Mouse (Mus musculus) small intestine, adult 2 months (tissue): ENCODE data around the gene Cd9. TPM values are rescaled to one million over a fixed set of nuclear protein-coding genes. Genes with fewer than 3 reads are reported as not detected.

Experiments used
- H3K27ac ChIP-seq: fragments of 200-500 bp; 2 replicates; pipeline ENCODE4 v1.5.1; 2012; ENCODE audit warnings: low read depth, low read length, control low read depth, inconsistent platforms; ENCODE audit not compliant: insufficient read depth
- H3K27me3 ChIP-seq: fragments of 200-500 bp; 2 replicates; pipeline ENCODE4 v1.6.1; 2012; ENCODE audit warnings: mild to moderate bottlenecking, moderate library complexity, low read length, inconsistent platforms; ENCODE audit not compliant: control insufficient read depth, insufficient read depth
- H3K36me3 ChIP-seq: fragments of 200-500 bp; 2 replicates; pipeline ENCODE4 v1.6.1; 2012; ENCODE audit warnings: mild to moderate bottlenecking, low read length, control low read depth, inconsistent platforms; ENCODE audit not compliant: control insufficient read depth, insufficient read depth
- H3K4me1 ChIP-seq: fragments of 200-500 bp; 2 replicates; pipeline ENCODE4 v1.6.1; 2012; ENCODE audit warnings: low read length, inconsistent platforms, mixed read lengths; ENCODE audit not compliant: control insufficient read depth, insufficient read depth, insufficient read length
- H3K4me3 ChIP-seq: fragments of 200-500 bp; 2 replicates; pipeline ENCODE4 v1.5.1; 2012; ENCODE audit warnings: low read depth, mild to moderate bottlenecking, control low read depth, inconsistent platforms, low read length, moderate library complexity
- CTCF ChIP-seq: fragments of 200-500 bp; IDR thresholded peaks from 2 replicates; pipeline ENCODE4 v1.5.1; 2012; ENCODE audit warnings: low read depth, mild to moderate bottlenecking, control low read depth, inconsistent platforms, low read length, moderate library complexity, mixed read lengths; ENCODE audit not compliant: insufficient replicate concordance, insufficient read length; ENCODE audit errors: extremely low read depth
- POLR2A ChIP-seq: fragments of 200-500 bp; IDR thresholded peaks from 2 replicates; pipeline ENCODE4 v1.6.1; 2012; ENCODE audit warnings: low read depth, mild to moderate bottlenecking, control low read depth, inconsistent platforms, low read length, moderate library complexity
- WGBS: fragments of 180-500 bp; shearing (Covaris S2); methylation state at CpG from one replicate; pipeline ENCODE4 v1.1.7; 2018; 5-methylcytosine and 5-hydroxymethylcytosine counted together
- polyA plus RNA-seq: library from polyadenylated mRNA; depleted of rRNA; stranded (reverse); fragments of >200 nt; gene quantifications from 2 replicates; pipeline ENCODE4 v1.2.3, GENCODE M21; 2012

The Cd9 gene
- polyA plus RNA-seq, 1 experiment = 46.5 TPM

GRCm38 (mm10) chr6:125481667-125482390 is 12.8 kb downstream of the Cd9 start:
- H3K4me3 ChIP-seq = no peak overlapping the region
- H3K36me3 ChIP-seq = no peaks in the 10 kb centered on the region
- H3K27me3 ChIP-seq = no peaks in the 10 kb centered on the region
- WGBS = 66% methylated on average over 7 of the region's 7 CpGs
- peaks cover 36% of the 10 kb centered on the region; the same call in 1 of the 2 replicates for H3K4me1 ChIP-seq
- TF ChIP-seq POLR2A (no peak), CTCF (no peak)
- H3K27ac ChIP-seq = peak overlapping the region; percentile 36

- 67% methylated on average over 12 of the region's 12 CpGs for WGBS
- no peak for TF ChIP-seq POLR2A
- TF ChIP-seq CTCF = no peak
- Histone ChIP-seq H3K27ac (peak overlapping the region; percentile 44; the same call in 1 of the 2 replicates), H3K36me3 (no peaks in the 10 kb centered on the region), H3K4me3 (no peak overlapping the region), H3K27me3 (no peaks in the 10 kb centered on the region), H3K4me1 (peaks cover 37% of the 10 kb centered on the region; the same call in 1 of the 2 replicates)
Observed at GRCm38 (mm10) chr6:125480396-125481361, 13.9 kb downstream of the Cd9 start.

- H3K27ac ChIP-seq = peak overlapping the region; percentile 54; the same call in 1 of the 2 replicates
- H3K36me3 ChIP-seq = no peaks in the 10 kb centered on the region
- WGBS = 30% methylated on average over 9 of the region's 9 CpGs
- H3K4me1 ChIP-seq = peaks cover 37% of the 10 kb centered on the region; the same call in 1 of the 2 replicates
- no peaks in the 10 kb centered on the region for H3K27me3 ChIP-seq
- no peak overlapping the region for H3K4me3 ChIP-seq
- no peak for TF ChIP-seq CTCF
- no peak for TF ChIP-seq POLR2A
Observed at GRCm38 (mm10) chr6:125479359-125479758, 15.2 kb downstream of the Cd9 start.

GRCm38 (mm10) chr6:125478135-125479128 is 16.2 kb downstream of the Cd9 start:
- peaks cover 32% of the 10 kb centered on the region; the same call in 1 of the 2 replicates for H3K4me1 ChIP-seq
- no peaks in the 10 kb centered on the region for H3K36me3 ChIP-seq
- H3K27me3 ChIP-seq = no peaks in the 10 kb centered on the region
- no peak for TF ChIP-seq POLR2A
- TF ChIP-seq CTCF = no peak
- H3K4me3 ChIP-seq = no peak overlapping the region
- whole genome bisulfite sequencing = 33% methylated on average over 16 of the region's 16 CpGs
- peak overlapping the region; percentile 54 for H3K27ac ChIP-seq

GRCm38 (mm10) chr6:125476826-125477589 is 17.6 kb downstream of the Cd9 start:
- 47% methylated on average over 9 of the region's 9 CpGs for WGBS
- Histone ChIP-seq H3K36me3 (no peaks in the 10 kb centered on the region), H3K4me1 (peaks cover 23% of the 10 kb centered on the region; the same call in 1 of the 2 replicates), H3K27ac (0 out of 2 replicates have a peak overlapping the region, but pooled peaks have one; percentile 8), H3K4me3 (no peak overlapping the region), H3K27me3 (no peaks in the 10 kb centered on the region)
- TF ChIP-seq CTCF (no peak), POLR2A (no peak)

- no peak overlapping the region for H3K4me3 ChIP-seq
- no peak for TF ChIP-seq POLR2A
- no peak for TF ChIP-seq CTCF
- no peak overlapping the region for H3K27ac ChIP-seq
- H3K27me3 ChIP-seq = no peaks in the 10 kb centered on the region
- H3K36me3 ChIP-seq = peaks cover 4% of the 10 kb centered on the region; the same call in 1 of the 2 replicates
- H3K4me1 ChIP-seq = peaks cover 21% of the 10 kb centered on the region; the same call in 1 of the 2 replicates
- WGBS = 24% methylated on average over 8 of the region's 8 CpGs
Observed at GRCm38 (mm10) chr6:125476090-125476489, 18.5 kb downstream of the Cd9 start.
